Mouse (Mus musculus): ENCODE data around the gene Galns. TPM values are rescaled to one million over a fixed set of nuclear protein-coding genes. Genes with fewer than 3 reads are reported as not detected.

Gene Galns
- polyA plus RNA-seq, 1 experiment from 2014 or later, result 12.3 TPM

DNA sequence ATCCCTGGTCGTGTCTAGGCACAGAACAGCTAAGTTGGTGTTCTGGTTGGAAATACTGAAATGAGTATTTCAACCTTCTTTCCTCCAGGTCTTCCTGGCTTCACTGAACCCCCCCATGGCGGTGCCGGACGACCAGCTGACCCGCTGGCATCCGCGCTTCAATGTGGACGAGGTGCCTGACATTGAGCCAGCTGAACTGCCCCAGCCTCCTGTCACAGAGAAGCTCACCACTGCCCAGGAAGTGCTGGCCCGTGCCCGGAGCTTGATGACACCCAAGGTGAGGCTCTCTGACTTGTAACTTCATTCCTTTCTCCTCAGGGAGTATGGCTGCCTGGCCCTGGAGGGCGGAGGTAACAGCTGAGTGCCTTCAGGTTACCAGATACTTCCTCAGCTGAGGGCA is 40.1 kb downstream of the Galns start:
- Histone ChIP-seq H3K9me3 (replicated peaks; ENCODE audit: control insufficient read depth, low read length) (no peaks in the 10 kb centered on the region), H3K36me3 (ENCODE audit: control insufficient read depth, insufficient read depth, low read length) (peaks cover 34% of the 10 kb centered on the region), H3K4me3 (ENCODE audit: low read depth, low read length) (no peak overlapping the region), H3K4me2 (no peak overlapping the region), H3K9ac (ENCODE audit: low read depth, low read length) (no peak overlapping the region), H3K27me3 (ENCODE audit: control insufficient read depth, insufficient read depth, low read length) (no peaks in the 10 kb centered on the region), H3K4me1 (ENCODE audit: control insufficient read depth, insufficient read depth, low read length) (peaks cover 48% of the 10 kb centered on the region), H3K27ac (ENCODE audit: low read depth, low read length) (no peak overlapping the region)
- ATAC-seq (replicated peaks; ENCODE audit: insufficient number of reproducible peaks, low FRiP score, low TSS enrichment), result no peak
- WGBS (ENCODE audit: insufficient replicate concordance), result 93% methylated on average over 11 of the region's 11 CpGs

- Histone ChIP-seq H3K4me1 (ENCODE audit: control insufficient read depth, insufficient read depth, low read length) (peaks cover 37% of the 10 kb centered on the region), H3K9me3 (replicated peaks; ENCODE audit: control insufficient read depth, low read length) (no peaks in the 10 kb centered on the region), H3K4me3 (ENCODE audit: low read depth, low read length) (no peak overlapping the region; the same call in 1 of the 2 replicates), H3K27me3 (ENCODE audit: control insufficient read depth, insufficient read depth, low read length) (no peaks in the 10 kb centered on the region), H3K9ac (ENCODE audit: low read depth, low read length) (no peak overlapping the region), H3K4me2 (peak overlapping the region; percentile 88), H3K36me3 (ENCODE audit: control insufficient read depth, insufficient read depth, low read length) (peaks cover 34% of the 10 kb centered on the region), H3K27ac (ENCODE audit: low read depth, low read length) (no peak overlapping the region)
- WGBS (ENCODE audit: insufficient replicate concordance), result 95% methylated on average over 16 of the region's 16 CpGs
- no peak for ATAC-seq (replicated peaks; ENCODE audit: insufficient number of reproducible peaks, low FRiP score, low TSS enrichment)
Measured at GRCm38 (mm10) chr8:122569996-122570395, 41.3 kb downstream of the Galns start.

- no peak for ATAC-seq (replicated peaks; ENCODE audit: insufficient number of reproducible peaks, low FRiP score, low TSS enrichment)
- H3K9me3 ChIP-seq (replicated peaks; ENCODE audit: control insufficient read depth, low read length), result no peaks in the 10 kb centered on the region
- WGBS (ENCODE audit: insufficient replicate concordance), result 66% methylated on average over 9 of the region's 9 CpGs
- peaks cover 30% of the 10 kb centered on the region for H3K4me1 ChIP-seq (ENCODE audit: control insufficient read depth, insufficient read depth, low read length)
- H3K4me3 ChIP-seq (ENCODE audit: low read depth, low read length), result peak overlapping the region; percentile 93
- peak overlapping the region; percentile 96 for H3K9ac ChIP-seq (ENCODE audit: low read depth, low read length)
- H3K27ac ChIP-seq (ENCODE audit: low read depth, low read length), result no peak overlapping the region
- H3K27me3 ChIP-seq (ENCODE audit: control insufficient read depth, insufficient read depth, low read length), result no peaks in the 10 kb centered on the region
- H3K4me2 ChIP-seq, result peak overlapping the region; percentile 88
- H3K36me3 ChIP-seq (ENCODE audit: control insufficient read depth, insufficient read depth, low read length), result peaks cover 34% of the 10 kb centered on the region
Measured at GRCm38 (mm10) chr8:122569329-122569728, 41.9 kb downstream of the Galns start.

GRCm38 (mm10) chr8:122568881-122569309 is 42.4 kb downstream of the Galns start:
- H3K36me3 ChIP-seq (ENCODE audit: control insufficient read depth, insufficient read depth, low read length), result peaks cover 32% of the 10 kb centered on the region
- H3K9me3 ChIP-seq (replicated peaks; ENCODE audit: control insufficient read depth, low read length), result no peaks in the 10 kb centered on the region
- H3K4me2 ChIP-seq, result peak overlapping the region; percentile 88
- 26% methylated on average over 10 of the region's 10 CpGs for WGBS (ENCODE audit: insufficient replicate concordance)
- no peak for ATAC-seq (replicated peaks; ENCODE audit: insufficient number of reproducible peaks, low FRiP score, low TSS enrichment)
- H3K9ac ChIP-seq (ENCODE audit: low read depth, low read length), result peak overlapping the region; percentile 96
- H3K27ac ChIP-seq (ENCODE audit: low read depth, low read length), result no peak overlapping the region
- peak overlapping the region; percentile 93 for H3K4me3 ChIP-seq (ENCODE audit: low read depth, low read length)
- H3K4me1 ChIP-seq (ENCODE audit: control insufficient read depth, insufficient read depth, low read length), result peaks cover 28% of the 10 kb centered on the region
- H3K27me3 ChIP-seq (ENCODE audit: control insufficient read depth, insufficient read depth, low read length), result no peaks in the 10 kb centered on the region

- peaks cover 31% of the 10 kb centered on the region for H3K36me3 ChIP-seq (ENCODE audit: control insufficient read depth, insufficient read depth, low read length)
- H3K4me3 ChIP-seq (ENCODE audit: low read depth, low read length), result peak overlapping the region; percentile 93
- 0% methylated on average over 34 of the region's 34 CpGs for WGBS (ENCODE audit: insufficient replicate concordance)
- peak overlapping the region; percentile 96 for H3K9ac ChIP-seq (ENCODE audit: low read depth, low read length)
- ATAC-seq (replicated peaks; ENCODE audit: insufficient number of reproducible peaks, low FRiP score, low TSS enrichment), result peak; percentile 4
- no peaks in the 10 kb centered on the region for H3K27me3 ChIP-seq (ENCODE audit: control insufficient read depth, insufficient read depth, low read length)
- no peaks in the 10 kb centered on the region for H3K9me3 ChIP-seq (replicated peaks; ENCODE audit: control insufficient read depth, low read length)
- peak overlapping the region; percentile 88 for H3K4me2 ChIP-seq
- H3K4me1 ChIP-seq (ENCODE audit: control insufficient read depth, insufficient read depth, low read length), result peaks cover 24% of the 10 kb centered on the region
- H3K27ac ChIP-seq (ENCODE audit: low read depth, low read length), result peak overlapping the region; percentile 94
Measured at GRCm38 (mm10) chr8:122568109-122568504, 43.2 kb downstream of the Galns start.

GRCm38 (mm10) chr8:122567361-122568108 is 43.7 kb downstream of the Galns start, which contains the start of gene Cdt1:
Gene Cdt1 (plus strand): TSS chr8:122568015.
- Histone ChIP-seq H3K9me3 (replicated peaks; ENCODE audit: control insufficient read depth, low read length) (no peaks in the 10 kb centered on the region), H3K4me3 (ENCODE audit: low read depth, low read length) (peak within 1 kb of the TSS; percentile 93), H3K9ac (ENCODE audit: low read depth, low read length) (peak within 1 kb of the TSS; percentile 96), H3K27me3 (ENCODE audit: control insufficient read depth, insufficient read depth, low read length) (no peaks in the 10 kb centered on the region), H3K4me1 (ENCODE audit: control insufficient read depth, insufficient read depth, low read length) (peaks cover 24% of the 10 kb centered on the region), H3K4me2 (peak within 1 kb of the TSS; percentile 88), H3K27ac (ENCODE audit: low read depth, low read length) (peak within 1 kb of the TSS; percentile 94), H3K36me3 (ENCODE audit: control insufficient read depth, insufficient read depth, low read length) (peaks cover 26% of the 10 kb centered on the region)
- ATAC-seq (replicated peaks; ENCODE audit: insufficient number of reproducible peaks, low FRiP score, low TSS enrichment), result peak; percentile 94
- under 1% methylated on average over 62 of the region's 62 CpGs for WGBS (ENCODE audit: insufficient replicate concordance)

GRCm38 (mm10) chr8:122566766-122567165 is 44.5 kb downstream of the Galns start:
- no peak for ATAC-seq (replicated peaks; ENCODE audit: insufficient number of reproducible peaks, low FRiP score, low TSS enrichment)
- peak overlapping the region; percentile 94 for H3K27ac ChIP-seq (ENCODE audit: low read depth, low read length)
- H3K4me3 ChIP-seq (ENCODE audit: low read depth, low read length), result peak overlapping the region; percentile 93
- H3K4me2 ChIP-seq, result peak overlapping the region; percentile 88
- no peaks in the 10 kb centered on the region for H3K9me3 ChIP-seq (replicated peaks; ENCODE audit: control insufficient read depth, low read length)
- peaks cover 19% of the 10 kb centered on the region for H3K36me3 ChIP-seq (ENCODE audit: control insufficient read depth, insufficient read depth, low read length)
- WGBS (ENCODE audit: insufficient replicate concordance), result 33% methylated on average over 6 of the region's 6 CpGs
- H3K4me1 ChIP-seq (ENCODE audit: control insufficient read depth, insufficient read depth, low read length), result peaks cover 24% of the 10 kb centered on the region
- H3K27me3 ChIP-seq (ENCODE audit: control insufficient read depth, insufficient read depth, low read length), result no peaks in the 10 kb centered on the region
- H3K9ac ChIP-seq (ENCODE audit: low read depth, low read length), result peak overlapping the region; percentile 96

DNA sequence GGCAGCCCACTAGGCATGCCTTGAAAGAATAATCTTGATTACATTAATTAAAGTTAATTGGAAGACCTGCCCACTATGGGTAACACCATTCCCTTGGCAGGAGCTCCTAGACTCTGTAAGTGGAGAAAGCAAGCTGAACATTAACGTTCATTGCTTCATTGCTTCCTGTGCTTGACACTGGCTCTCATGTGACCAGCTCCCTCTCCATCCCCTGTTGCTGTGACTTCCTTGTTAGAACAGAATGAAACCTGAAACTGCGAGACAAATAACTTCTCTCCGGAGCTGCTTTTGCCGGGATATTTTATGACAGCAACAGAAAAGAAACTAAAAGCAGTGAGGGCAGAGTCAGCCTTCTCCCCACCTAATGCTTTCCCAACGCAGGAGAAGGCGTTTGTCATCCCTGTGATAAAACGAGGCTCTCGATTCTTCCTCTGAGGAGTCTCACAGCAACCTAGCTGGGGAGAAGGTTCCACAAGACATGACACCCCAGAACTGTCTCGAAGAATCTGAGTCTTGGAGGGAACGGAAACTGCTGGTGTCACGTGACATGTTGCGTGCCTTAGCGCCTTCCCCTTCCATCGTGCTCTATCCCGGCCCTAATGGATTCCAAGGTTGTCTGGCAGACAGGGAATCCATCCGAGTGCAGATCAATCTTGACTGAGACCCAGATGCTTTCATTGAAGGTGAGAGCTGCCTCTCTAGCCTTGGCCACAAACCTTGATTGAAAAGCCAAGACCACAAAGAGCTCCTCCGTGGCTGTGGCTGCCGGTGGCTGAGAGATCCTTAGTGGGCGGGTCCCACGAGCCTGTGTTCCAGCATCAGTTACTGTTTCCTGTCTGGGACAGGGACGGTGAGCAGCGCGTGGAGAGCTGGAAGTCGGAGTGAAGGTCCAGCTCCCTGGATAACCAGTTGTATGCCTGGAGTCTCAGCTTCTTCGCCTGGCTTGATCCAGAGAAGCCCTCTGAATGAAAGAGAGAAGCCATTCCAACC is 46.6 kb downstream of the Galns start:
- no peaks in the 10 kb centered on the region for H3K27me3 ChIP-seq (ENCODE audit: control insufficient read depth, insufficient read depth, low read length)
- H3K9me3 ChIP-seq (replicated peaks; ENCODE audit: control insufficient read depth, low read length), result no peaks in the 10 kb centered on the region
- 79% methylated on average over 25 of the region's 25 CpGs for WGBS (ENCODE audit: insufficient replicate concordance)
- H3K4me3 ChIP-seq (ENCODE audit: low read depth, low read length), result no peak overlapping the region
- no peaks in the 10 kb centered on the region for H3K36me3 ChIP-seq (ENCODE audit: control insufficient read depth, insufficient read depth, low read length)
- ATAC-seq (replicated peaks; ENCODE audit: insufficient number of reproducible peaks, low FRiP score, low TSS enrichment), result no peak
- no peak overlapping the region for H3K4me2 ChIP-seq
- H3K9ac ChIP-seq (ENCODE audit: low read depth, low read length), result no peak overlapping the region
- no peak overlapping the region for H3K27ac ChIP-seq (ENCODE audit: low read depth, low read length)
- peaks cover 23% of the 10 kb centered on the region for H3K4me1 ChIP-seq (ENCODE audit: control insufficient read depth, insufficient read depth, low read length)
